Mouse (Mus musculus) kidney, adult 9 months (tissue): ENCODE results near the gene Dynlt1b.
"Not testable (repeated sequence)": the region's sequence is repeated elsewhere in the genome, so short reads cannot be mapped to it uniquely, and the experiment has no call there.

ENCODE experiments used
- DNase-seq: peaks from one replicate; pipeline ENCODE4 v3.0.0; 2022

The Dynlt1b gene

DNA sequence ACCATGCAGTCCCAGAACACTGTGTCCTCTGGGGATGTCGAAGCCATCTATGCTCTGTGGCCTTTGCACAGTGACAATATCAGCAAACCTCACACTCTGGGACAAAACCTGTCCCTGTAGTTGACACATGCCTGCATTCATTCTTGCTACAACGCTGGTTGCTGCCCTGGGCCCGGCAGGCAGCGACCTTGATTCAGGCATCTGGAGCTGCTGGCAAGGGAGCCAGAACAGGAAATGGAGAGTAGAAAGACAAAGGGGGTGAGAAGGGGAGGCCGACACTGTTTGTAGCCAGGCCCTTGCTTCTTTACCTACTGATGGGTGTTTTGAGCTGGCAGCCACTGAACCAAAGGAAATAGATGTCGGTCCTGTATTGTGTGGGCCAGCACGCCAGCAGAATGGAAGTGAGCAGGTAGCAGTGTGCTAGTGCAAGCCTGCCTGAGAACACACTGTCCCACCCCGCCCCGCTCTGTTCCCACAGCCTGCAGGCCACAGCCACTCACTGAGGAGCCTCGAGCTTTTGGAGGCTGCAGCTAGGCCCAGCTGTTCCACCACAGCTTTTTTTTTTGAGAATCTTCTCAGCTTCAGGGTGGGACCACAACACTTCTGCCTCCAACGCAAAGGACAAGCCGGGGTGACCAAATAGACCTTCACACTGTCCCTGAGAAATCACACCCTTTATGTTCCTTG is 5.5 kb upstream of the Dynlt1b start:
- DNase-seq = not testable (repeated sequence)

DNA sequence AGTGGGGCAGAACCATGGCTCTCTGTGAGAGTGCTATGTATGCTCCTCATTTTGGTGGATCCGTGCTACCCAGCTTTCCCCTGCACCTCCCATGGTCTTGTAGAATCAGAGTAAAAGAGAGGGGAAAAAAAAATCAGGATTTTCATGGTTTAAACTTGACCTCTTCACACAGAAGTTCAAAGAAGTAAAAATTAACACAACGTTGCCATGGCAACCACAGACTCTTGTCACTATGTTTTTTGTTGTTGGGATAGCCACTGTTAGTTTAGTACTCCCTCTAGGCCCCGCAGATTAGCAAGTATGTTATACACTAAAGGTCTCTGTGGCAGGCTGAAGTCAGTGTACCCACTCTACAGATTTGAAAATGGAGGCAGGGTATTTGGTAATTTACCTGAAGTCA is 4.6 kb upstream of the Dynlt1b start:
- DNase-seq = not testable (repeated sequence)

- DNase-seq = not testable (repeated sequence)
These were observed 3.0 kb upstream of the Dynlt1b start for GRCm38 (mm10) chr17:6426869-6427268.

- not testable (repeated sequence) for DNase-seq
These were observed 986 bp upstream of the Dynlt1b start for GRCm38 (mm10) chr17:6428926-6429325.

GRCm38 (mm10) chr17:6430410-6431001 is 594 bp downstream of the Dynlt1b start:
- DNase-seq = not testable (repeated sequence)

GRCm38 (mm10) chr17:6432456-6432855 is 2.5 kb downstream of the Dynlt1b start:
- DNase-seq = not testable (repeated sequence)

DNA sequence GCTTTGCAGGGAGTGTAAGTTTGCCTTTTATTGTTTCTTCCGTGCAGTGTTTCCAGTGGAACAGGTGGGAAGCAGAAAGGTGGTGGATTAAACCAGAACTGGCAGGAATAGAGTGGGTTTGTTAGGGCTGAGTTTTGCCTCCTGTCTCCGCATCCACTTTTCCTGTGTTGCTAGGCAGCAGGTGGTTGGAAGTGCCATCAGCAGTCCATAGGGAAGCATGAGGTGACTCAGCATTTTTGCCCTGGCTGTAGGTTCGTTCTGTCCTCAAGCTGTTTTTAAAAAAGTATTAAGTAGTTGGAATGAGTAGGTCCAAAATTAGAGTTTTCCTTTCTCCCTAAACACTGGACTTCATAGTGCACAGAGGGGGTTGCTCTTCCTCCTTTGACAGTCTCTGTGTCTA is 3.8 kb downstream of the Dynlt1b start:
- DNase-seq = peak; percentile 31

- DNase-seq = not testable (repeated sequence)
These were observed 8.2 kb downstream of the Dynlt1b start for GRCm38 (mm10) chr17:6438080-6438479.

- DNase-seq = not testable (repeated sequence)
These were observed 10.0 kb downstream of the Dynlt1b start for GRCm38 (mm10) chr17:6439913-6440312.

GRCm38 (mm10) chr17:6440493-6441077 is 10.7 kb downstream of the Dynlt1b start:
- DNase-seq = not testable (repeated sequence)

DNA sequence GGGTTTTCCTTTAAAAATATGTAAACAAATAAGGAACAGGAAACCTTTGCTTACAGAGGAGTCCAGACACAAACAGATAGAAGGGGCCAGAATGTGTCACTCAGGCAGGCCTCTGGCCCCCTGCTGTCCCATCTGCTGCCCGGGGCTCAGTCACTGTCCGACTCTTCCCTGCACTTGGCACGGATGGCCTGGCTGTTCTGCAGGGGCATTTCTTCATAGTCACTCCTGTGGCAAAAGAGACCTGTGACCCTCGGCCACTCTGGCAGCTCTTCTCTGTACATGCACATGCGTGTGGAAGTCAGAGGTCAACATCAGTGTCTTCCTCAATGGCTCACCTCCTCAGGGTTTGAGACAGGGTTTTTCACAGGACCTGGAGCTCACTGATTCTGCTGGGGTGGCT is 11.3 kb downstream of the Dynlt1b start:
- not testable (repeated sequence) for DNase-seq

DNA sequence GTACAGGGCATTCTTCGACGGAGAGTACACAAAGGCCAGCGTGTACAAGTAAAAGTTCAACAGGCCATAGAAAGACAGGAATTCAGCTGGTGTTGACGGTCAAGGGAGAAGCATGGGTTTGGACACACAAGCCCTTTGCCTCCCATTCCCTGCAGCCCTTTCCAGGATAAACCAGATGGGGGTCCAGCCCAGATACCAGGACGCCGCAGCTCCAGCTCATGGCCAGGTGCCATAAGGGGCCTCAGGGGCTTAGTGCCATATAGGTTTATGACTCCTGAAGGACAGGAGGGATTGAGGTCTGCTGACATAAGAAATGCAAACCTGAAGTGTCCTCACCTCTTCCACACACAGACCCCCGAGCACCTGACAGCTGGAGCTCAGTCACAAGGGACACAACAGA is 12.6 kb downstream of the Dynlt1b start:
- DNase-seq = not testable (repeated sequence)

DNA sequence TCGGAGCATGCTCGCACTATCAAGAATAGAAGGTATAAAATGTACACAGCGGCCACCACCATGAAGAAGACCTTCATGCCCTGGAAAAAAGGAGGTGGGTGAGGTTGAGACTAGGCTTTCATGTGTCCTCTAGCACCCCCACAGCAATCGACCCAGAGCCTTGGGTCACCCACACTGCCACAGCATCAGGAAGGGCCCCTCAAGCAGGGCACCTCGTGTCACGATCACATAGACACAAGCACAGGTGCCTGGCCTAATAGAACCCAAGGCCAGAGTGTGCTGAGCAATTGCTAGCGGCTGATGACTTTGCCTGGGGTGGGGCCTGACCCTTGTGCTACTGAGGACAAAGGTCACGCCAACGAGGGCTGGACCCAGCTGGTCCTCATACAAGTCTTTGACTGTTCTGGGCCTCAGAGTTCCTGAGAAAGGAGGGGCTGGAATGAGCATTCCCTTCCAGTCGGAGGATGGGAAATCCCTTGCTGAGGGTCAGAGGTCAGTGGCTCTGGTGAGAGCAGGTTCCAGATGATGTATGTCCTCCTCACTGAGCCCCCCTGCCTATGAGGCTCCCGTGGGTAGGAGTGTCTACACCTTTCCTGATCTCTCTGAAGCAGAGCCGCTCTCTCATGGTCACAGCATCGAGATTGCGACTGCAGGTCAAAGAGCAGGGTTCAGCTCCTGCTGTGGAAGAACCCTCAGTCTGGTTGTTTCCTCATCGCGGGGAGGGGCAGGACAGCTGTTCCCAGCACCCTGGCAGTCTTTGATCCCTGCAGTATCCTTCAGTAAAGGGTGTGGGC is 16.1 kb downstream of the Dynlt1b start:
- not testable (repeated sequence) for DNase-seq

- DNase-seq = not testable (repeated sequence)
These were observed 18.4 kb downstream of the Dynlt1b start for GRCm38 (mm10) chr17:6448293-6448692.

DNA sequence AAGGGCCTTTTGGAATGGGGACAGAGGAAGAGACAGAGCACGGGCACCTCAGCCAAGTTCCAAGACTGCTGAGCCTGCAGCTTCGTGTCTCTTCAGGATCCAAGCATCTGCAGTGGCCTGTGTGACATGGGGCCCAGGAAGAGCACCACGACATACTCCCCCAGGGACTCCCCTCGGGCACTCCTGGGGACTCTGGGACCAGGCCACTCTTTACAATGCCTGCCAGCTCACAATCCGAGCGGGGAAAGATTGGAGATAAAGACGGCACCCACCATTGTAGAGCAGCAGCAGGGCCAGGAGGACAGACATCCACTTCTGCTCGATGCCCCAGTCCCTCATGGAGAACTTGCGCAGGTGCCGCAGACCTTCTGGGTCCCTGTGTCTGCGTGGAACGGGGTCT is 19.3 kb downstream of the Dynlt1b start:
- DNase-seq = not testable (repeated sequence)

DNA sequence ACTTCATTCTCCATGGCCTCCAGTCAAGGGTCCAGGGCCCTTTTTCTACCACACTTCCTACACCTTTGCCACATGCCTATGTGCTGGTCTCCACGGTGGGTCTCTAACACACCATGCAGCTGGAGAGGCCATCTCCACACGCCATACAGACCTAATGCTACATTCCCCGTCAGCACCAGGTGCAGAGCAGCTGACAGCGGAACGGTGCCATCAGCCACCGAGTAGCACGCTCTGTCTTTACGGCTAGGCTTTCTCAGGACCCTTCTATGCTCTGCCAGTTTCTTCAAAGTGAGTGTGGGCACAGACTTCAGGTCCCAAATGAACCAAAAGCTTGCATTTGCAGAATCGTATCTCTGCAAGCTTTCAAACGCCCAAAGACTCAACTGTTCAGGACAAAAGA is 21.3 kb downstream of the Dynlt1b start:
- not testable (repeated sequence) for DNase-seq

DNA sequence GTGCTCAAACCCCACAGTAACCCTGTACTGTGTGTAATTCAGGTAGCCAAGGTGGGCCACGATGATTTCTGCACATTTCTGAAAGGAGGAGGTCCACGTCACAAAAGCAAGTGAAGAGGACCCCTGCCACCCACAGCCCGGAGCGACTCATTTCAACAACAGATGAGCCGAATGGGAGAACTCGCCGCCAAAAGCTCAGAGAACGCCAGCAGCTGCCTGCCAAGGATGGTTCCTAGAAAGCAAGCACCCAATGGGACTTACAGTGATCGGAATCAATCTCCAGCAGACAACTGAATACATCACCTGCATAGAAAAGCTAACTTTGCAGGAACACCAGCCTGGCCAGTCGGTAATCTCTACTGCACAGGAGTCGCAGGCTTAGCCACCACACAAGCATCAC is 22.8 kb downstream of the Dynlt1b start:
- DNase-seq = not testable (repeated sequence)

DNA sequence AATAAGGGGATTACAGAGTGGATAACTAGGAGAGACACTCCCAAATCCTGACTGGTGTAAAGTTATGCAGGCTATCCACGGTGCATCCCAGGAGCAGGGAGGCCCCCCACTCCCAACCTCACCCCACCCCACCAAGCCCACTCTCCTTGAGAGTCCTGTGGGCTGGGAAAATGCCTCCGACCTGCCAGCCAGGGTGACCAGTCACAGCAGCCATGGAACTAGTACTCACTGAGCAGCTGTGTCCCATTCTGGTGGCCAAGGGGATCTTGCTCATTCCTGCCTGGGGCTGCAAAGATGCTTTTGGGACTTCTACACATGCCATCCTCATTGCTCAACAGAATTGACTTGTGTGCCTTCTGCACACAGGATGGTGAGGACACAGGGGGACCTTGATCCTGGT is 24.8 kb downstream of the Dynlt1b start:
- DNase-seq = not testable (repeated sequence)

DNA sequence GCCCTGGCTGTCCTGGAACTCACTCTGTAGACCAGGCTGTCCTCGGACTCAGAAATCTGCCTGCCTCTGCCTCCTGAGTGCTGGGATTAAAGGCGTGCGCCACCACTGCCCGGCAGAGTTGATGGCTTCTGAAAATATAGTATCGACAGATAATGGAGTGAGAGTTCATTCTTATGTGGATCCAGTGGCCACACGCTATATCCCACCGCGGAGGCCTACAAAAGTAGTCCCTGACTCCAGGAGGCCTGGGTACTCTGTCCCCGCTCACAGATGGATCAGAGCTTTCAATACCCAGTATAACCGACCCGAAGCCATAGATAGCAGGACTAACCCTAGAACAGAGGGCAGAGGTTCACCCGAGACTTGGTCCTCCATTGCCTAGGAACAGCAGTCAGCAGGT is 26.0 kb downstream of the Dynlt1b start:
- DNase-seq = not testable (repeated sequence)

GRCm38 (mm10) chr17:6456614-6457402 is 26.9 kb downstream of the Dynlt1b start:
- not testable (repeated sequence) for DNase-seq

DNA sequence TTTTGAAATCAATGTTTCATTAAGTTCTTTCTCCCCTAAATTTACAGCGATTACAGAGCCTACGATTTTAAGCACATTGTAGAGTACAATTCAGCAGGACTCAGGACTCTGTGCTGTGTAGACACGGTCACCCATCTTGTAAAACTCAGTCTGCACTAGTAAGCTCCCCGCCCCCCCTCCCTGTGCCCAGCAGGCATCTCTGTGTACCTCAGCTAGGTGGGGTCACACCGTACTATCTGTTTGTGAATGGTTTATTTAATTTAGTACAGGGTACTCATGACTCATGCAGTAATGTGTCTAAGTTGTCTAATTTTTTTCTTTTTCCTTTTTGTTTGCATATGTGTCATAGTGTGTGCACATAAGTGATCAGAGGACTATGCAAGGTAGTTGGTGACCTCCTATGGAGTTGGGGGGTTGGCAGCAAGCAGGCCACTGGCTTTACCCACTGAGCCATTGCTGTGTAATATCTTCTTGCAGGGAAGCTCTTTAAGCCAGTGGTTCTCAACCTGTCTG is 31.2 kb downstream of the Dynlt1b start:
- DNase-seq = not testable (repeated sequence)

DNA sequence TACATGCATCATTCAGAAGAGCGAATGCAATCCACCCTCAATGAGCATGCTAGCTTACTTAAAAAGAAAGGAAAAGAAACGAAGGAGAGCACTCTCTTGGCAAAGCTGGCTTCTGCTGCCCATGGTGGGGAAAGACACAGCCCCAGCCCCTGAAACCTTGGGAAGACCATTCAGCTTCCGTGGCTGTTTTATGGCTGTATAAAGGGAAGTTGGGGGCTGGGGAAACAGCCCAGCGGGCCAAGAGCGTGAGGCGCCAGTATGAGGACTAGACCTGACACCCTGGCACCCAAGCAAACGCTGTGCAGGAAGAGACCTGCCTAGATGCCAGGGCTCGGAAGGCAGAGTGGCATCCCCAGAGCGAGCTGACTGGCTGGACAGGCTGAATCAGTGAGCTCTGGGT is 35.8 kb downstream of the Dynlt1b start:
- DNase-seq = not testable (repeated sequence)
